Mouse (Mus musculus): ENCODE measurements at regions not wholly inside any gene's neighbourhood (a gene's known extent, or its start where the extent isn't known, plus 50 kb on each side); places are given as distances from the start of the nearest gene placed in this dataset.

DNA sequence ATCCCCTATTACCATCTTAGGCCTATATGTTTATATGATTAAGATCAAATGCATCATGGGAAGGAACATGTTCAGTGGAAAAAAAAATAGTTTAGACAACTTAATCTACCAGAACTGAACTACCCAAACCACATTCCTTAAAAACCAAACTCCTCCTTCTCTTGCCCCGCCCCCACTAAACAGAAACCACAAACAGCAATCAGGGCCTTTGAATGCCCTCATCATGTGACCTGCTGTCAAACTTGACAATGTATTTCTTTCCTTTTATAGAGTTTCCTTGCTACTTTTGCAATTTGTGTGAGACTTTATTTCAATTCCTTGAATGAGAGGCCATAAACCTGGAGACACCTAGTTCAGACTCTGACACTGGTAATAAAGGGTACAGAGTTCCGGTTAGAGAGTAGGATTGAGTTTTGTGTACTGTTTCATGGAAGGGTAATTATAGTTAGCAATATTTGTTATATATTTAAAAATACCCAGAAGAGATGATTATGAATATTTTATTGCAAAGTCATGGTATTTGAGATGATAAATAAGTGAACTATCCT lies 61.7 kb upstream of the Mboat1 start:
- no peak overlapping the region for H3K27ac ChIP-seq (ENCODE audit: low read depth)
- TF ChIP-seq CTCF (IDR thresholded peaks at IDR 0.05; ENCODE audit: low read depth) = no peak
- TF ChIP-seq EP300 (IDR thresholded peaks at IDR 0.05; ENCODE audit: low read depth) = no peak
- H3K9ac ChIP-seq (replicated peaks) = no peak overlapping the region
- no peaks in the 10 kb centered on the region for H3K4me1 ChIP-seq (ENCODE audit: insufficient read depth)
- no peaks in the 10 kb centered on the region for H3K9me3 ChIP-seq (ENCODE audit: low read length)
- DNase-seq = no peak
- WGBS (ENCODE audit: insufficient replicate concordance) = 83% methylated on average over 2 of the region's 2 CpGs
- no peaks in the 10 kb centered on the region for H3K36me3 ChIP-seq (replicated peaks; ENCODE audit: insufficient read depth, low read length)
- no peak overlapping the region for H3K4me3 ChIP-seq (ENCODE audit: low read depth, low read length)
- ATAC-seq = no peak
- no peak overlapping the region for H3K4me2 ChIP-seq (ENCODE audit: low read depth, low read length)
- H3K27me3 ChIP-seq (ENCODE audit: insufficient read depth, low read length) = no peaks in the 10 kb centered on the region

DNA sequence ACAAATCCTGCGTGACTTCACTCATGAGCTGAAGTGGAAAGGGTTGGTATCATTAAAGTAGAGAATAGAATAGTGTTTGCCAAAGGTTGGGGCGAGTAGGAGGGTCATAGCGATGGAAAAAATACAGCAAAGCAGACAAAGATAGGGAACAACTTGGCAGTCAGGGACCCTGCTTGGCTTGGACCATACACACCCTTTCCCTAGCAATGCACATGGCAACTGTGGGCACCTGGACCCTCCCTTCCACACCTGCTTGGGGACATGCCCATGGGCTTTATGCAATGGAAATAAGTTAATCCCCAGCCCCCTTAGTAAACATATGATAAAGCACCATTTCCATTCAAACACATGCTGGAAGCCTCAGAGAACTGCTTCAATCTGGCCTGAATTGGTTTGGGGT lies 62.2 kb upstream of the Mboat1 start:
- Histone ChIP-seq H3K4me1 (ENCODE audit: insufficient read depth) (no peaks in the 10 kb centered on the region), H3K9me3 (ENCODE audit: low read length) (no peaks in the 10 kb centered on the region), H3K27ac (ENCODE audit: low read depth) (no peak overlapping the region), H3K36me3 (replicated peaks; ENCODE audit: insufficient read depth, low read length) (no peaks in the 10 kb centered on the region), H3K27me3 (ENCODE audit: insufficient read depth, low read length) (no peaks in the 10 kb centered on the region), H3K9ac (replicated peaks) (no peak overlapping the region), H3K4me2 (ENCODE audit: low read depth, low read length) (no peak overlapping the region), H3K4me3 (ENCODE audit: low read depth, low read length) (no peak overlapping the region)
- ATAC-seq (no peak), DNase-seq (no peak)
- TF ChIP-seq EP300 (IDR thresholded peaks at IDR 0.05; ENCODE audit: low read depth) = no peak
- no peak for TF ChIP-seq CTCF (IDR thresholded peaks at IDR 0.05; ENCODE audit: low read depth)
- 78% methylated on average over 3 of the region's 3 CpGs for WGBS (ENCODE audit: insufficient replicate concordance)

DNA sequence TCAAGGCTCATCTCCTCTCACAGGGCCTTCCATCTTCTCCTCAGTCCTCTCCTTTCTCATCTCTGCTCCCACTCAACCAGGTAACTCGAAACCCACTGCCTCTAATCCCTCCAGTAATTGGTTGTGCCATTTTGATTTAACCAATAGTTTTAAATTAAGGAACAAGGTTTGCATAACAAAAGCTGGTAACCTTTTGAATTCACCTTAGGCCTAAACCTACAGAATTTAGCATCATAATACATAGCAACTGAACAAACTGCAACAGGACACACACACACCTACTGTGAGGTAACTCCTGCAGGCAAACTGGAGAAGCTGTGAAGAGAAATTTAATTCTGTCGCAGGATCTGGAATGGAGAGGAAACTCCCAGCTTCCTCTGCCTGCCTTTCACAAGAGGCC lies 66.9 kb upstream of the Mboat1 start:
- Histone ChIP-seq H3K27me3 (ENCODE audit: insufficient read depth, low read length) (no peaks in the 10 kb centered on the region), H3K9me3 (ENCODE audit: low read length) (no peaks in the 10 kb centered on the region), H3K4me3 (ENCODE audit: low read depth, low read length) (no peak overlapping the region), H3K4me2 (ENCODE audit: low read depth, low read length) (no peak overlapping the region), H3K9ac (replicated peaks) (no peak overlapping the region), H3K27ac (ENCODE audit: low read depth) (no peak overlapping the region), H3K36me3 (replicated peaks; ENCODE audit: insufficient read depth, low read length) (no peaks in the 10 kb centered on the region), H3K4me1 (ENCODE audit: insufficient read depth) (no peaks in the 10 kb centered on the region)
- no peak for DNase-seq
- TF ChIP-seq CTCF (IDR thresholded peaks at IDR 0.05; ENCODE audit: low read depth) (no peak), EP300 (IDR thresholded peaks at IDR 0.05; ENCODE audit: low read depth) (no peak)
- WGBS (ENCODE audit: insufficient replicate concordance) = 64% methylated on average over 2 of the region's 2 CpGs
- no peak for ATAC-seq

DNA sequence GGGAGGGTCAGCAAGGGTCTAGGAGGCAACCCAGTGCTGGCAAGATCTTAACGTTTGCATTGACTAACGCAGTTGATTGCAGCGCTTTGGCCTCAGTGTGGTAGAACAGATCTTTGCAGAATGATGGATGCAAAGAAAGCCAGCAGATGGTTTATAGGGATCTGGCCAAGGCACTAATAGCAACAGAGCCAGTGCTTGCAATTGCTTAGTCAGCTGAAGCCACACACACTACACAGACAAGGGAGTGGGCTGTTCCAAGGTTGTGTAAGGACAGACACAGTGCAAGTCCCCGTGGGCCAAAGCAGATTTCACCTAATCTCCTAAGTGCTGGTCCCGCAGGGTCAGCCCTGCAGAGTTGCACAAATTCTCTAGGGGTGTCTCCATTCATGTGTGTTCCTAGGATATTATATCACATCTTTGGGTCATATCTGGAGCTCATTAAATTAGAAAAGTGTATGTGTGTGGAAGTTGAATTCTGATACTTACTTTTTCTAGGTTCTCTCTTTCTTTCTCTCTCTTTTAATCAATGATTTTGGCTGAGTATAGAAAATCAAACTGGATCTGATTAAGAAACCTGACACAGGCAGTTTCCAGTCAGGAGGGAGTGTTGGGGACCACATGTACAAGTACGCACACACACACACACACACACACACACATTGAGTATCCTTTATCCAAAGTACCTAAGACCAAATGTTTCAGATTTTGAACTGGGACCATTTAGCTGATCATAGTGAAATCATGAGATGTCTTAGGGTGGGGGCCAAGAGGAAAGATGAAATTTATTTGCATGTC lies 68.5 kb upstream of the Mboat1 start:
- TF ChIP-seq CTCF (IDR thresholded peaks at IDR 0.05; ENCODE audit: low read depth) (no peak), EP300 (IDR thresholded peaks at IDR 0.05; ENCODE audit: low read depth) (no peak)
- Histone ChIP-seq H3K27me3 (ENCODE audit: insufficient read depth, low read length) (no peaks in the 10 kb centered on the region), H3K4me1 (ENCODE audit: insufficient read depth) (no peaks in the 10 kb centered on the region), H3K4me3 (ENCODE audit: low read depth, low read length) (no peak overlapping the region), H3K9ac (replicated peaks) (no peak overlapping the region), H3K36me3 (replicated peaks; ENCODE audit: insufficient read depth, low read length) (no peaks in the 10 kb centered on the region), H3K4me2 (ENCODE audit: low read depth, low read length) (no peak overlapping the region), H3K9me3 (ENCODE audit: low read length) (no peaks in the 10 kb centered on the region), H3K27ac (ENCODE audit: low read depth) (no peak overlapping the region)
- DNase-seq (no peak), ATAC-seq (no peak)
- WGBS (ENCODE audit: insufficient replicate concordance) = 64% methylated on average over 6 of the region's 6 CpGs

DNA sequence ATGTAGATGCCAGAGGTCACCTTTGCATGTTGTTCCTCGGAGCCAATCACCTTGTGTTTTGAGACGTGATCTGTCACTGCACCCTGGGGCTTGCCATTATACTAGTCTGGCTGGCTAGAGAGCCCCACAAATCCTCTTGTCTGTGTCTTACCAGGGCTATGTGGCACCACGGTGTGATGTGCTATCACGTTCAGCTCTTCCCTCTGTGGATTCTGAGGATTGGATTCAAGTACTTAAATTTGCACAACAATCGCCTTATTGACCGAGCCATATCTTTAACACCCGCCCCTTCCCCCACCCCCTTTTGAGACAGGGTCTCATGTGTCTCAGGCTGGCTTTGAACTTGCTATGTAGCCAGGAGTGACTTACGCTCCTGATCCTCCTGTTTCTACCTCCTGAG lies 70.8 kb upstream of the Mboat1 start:
- TF ChIP-seq EP300 (IDR thresholded peaks at IDR 0.05; ENCODE audit: low read depth) (no peak), CTCF (IDR thresholded peaks at IDR 0.05; ENCODE audit: low read depth) (no peak)
- 70% methylated on average over 8 of the region's 8 CpGs for WGBS (ENCODE audit: insufficient replicate concordance)
- DNase-seq (no peak), ATAC-seq (no peak)
- no peak overlapping the region for H3K27ac ChIP-seq (ENCODE audit: low read depth)
- no peaks in the 10 kb centered on the region for H3K27me3 ChIP-seq (ENCODE audit: insufficient read depth, low read length)
- no peaks in the 10 kb centered on the region for H3K36me3 ChIP-seq (replicated peaks; ENCODE audit: insufficient read depth, low read length)
- H3K9me3 ChIP-seq (ENCODE audit: low read length) = no peaks in the 10 kb centered on the region
- H3K4me2 ChIP-seq (ENCODE audit: low read depth, low read length) = no peak overlapping the region
- no peak overlapping the region for H3K9ac ChIP-seq (replicated peaks)
- H3K4me3 ChIP-seq (ENCODE audit: low read depth, low read length) = no peak overlapping the region
- H3K4me1 ChIP-seq (ENCODE audit: insufficient read depth) = no peaks in the 10 kb centered on the region

DNA sequence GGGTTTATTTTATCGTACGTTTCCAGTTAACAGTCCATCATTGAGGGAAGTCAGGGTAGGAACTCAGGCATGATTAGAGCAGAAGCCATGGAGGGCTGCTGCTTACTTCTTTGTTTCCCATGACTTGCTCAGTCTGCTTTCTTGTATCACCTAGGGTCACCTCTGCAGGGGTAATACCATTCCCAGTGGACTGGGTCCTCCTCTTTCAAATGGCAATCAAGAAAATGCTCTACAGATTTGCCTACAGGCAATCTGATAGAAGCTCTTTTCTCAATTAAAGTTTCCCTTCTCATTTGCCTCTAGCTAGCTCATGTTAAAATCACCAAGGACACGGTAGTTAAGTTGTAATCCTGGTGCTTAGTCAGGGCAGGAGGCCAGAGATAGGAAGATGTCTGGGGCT lies 72.5 kb upstream of the Mboat1 start:
- H3K4me2 ChIP-seq (ENCODE audit: low read depth, low read length) = no peak overlapping the region
- no peaks in the 10 kb centered on the region for H3K9me3 ChIP-seq (ENCODE audit: low read length)
- ATAC-seq = no peak
- no peaks in the 10 kb centered on the region for H3K27me3 ChIP-seq (ENCODE audit: insufficient read depth, low read length)
- no peaks in the 10 kb centered on the region for H3K4me1 ChIP-seq (ENCODE audit: insufficient read depth)
- H3K27ac ChIP-seq (ENCODE audit: low read depth) = no peak overlapping the region
- H3K4me3 ChIP-seq (ENCODE audit: low read depth, low read length) = no peak overlapping the region
- H3K9ac ChIP-seq (replicated peaks) = no peak overlapping the region
- no peak for TF ChIP-seq CTCF (IDR thresholded peaks at IDR 0.05; ENCODE audit: low read depth)
- TF ChIP-seq EP300 (IDR thresholded peaks at IDR 0.05; ENCODE audit: low read depth) = no peak
- no peak for DNase-seq
- WGBS (ENCODE audit: insufficient replicate concordance) = 79% methylated on average over 3 of the region's 3 CpGs
- no peaks in the 10 kb centered on the region for H3K36me3 ChIP-seq (replicated peaks; ENCODE audit: insufficient read depth, low read length)

Data from liver, postnatal 0 days (tissue).